Mouse (Mus musculus) heart, embryonic 14.5 days (tissue): ENCODE measurements around the gene Eral1. TPM values are rescaled to one million over a fixed set of nuclear protein-coding genes. Genes with fewer than 3 reads are reported as not detected.

Source experiments
- ATAC-seq: fragments of 200-750 bp; cut with Nextera tagmentation; 2 replicates; pipeline ENCODE4 v1.8.0; 2017; ENCODE audit warnings: low read depth, moderate TSS enrichment; ENCODE audit not compliant: insufficient number of reproducible peaks, insufficient read depth, low FRiP score
- H3K27ac ChIP-seq, 2 experiments: fragments of 200-500 bp in 1 of 2; fragments of 300-500 bp in 1 of 2; sonication (generic) in 1 of 2; replicated peaks in 1 of 2; 2 replicates each; pipeline ENCODE4 v1.5.1; 2012 to 2014; ENCODE audit warnings: low read depth in 2 of 2, low read length in 2 of 2, control low read depth in 1 of 2, mild to moderate bottlenecking in 1 of 2, mixed read lengths in 1 of 2; ENCODE audit not compliant: control insufficient read depth in 1 of 2, insufficient read depth in 1 of 2
- H3K27me3 ChIP-seq: fragments of 300-500 bp; sonication (generic); 2 replicates; pipeline ENCODE4 v1.6.1; 2014; ENCODE audit warnings: mild to moderate bottlenecking, low read length, control low read depth; ENCODE audit not compliant: control insufficient read depth, insufficient read depth
- H3K36me3 ChIP-seq: fragments of 300-500 bp; sonication (generic); 2 replicates; pipeline ENCODE4 v1.6.1; 2014; ENCODE audit warnings: mild to moderate bottlenecking, control low read depth, low read length, mixed read lengths; ENCODE audit not compliant: control insufficient read depth, insufficient read depth
- H3K4me1 ChIP-seq, 2 experiments: fragments of 200-500 bp in 1 of 2; fragments of 300-500 bp in 1 of 2; sonication (generic) in 1 of 2; 2 replicates each; pipeline ENCODE4 v1.6.1; 2012 to 2014; ENCODE audit warnings: low read length in 2 of 2, control low read depth in 1 of 2, mixed read lengths in 1 of 2; ENCODE audit not compliant: control insufficient read depth in 2 of 2, insufficient read depth in 2 of 2
- H3K4me2 ChIP-seq: fragments of 300-500 bp; sonication (generic); 2 replicates; pipeline ENCODE4 v1.6.1; 2014; ENCODE audit warnings: mild to moderate bottlenecking, low read length
- H3K4me3 ChIP-seq, 2 experiments: fragments of 200-500 bp in 1 of 2; fragments of 300-500 bp in 1 of 2; sonication (generic) in 1 of 2; 2 replicates each; pipeline ENCODE4 v1.5.1; 2012 to 2014; ENCODE audit warnings: low read length in 2 of 2, mild to moderate bottlenecking in 2 of 2, control low read depth in 1 of 2, low read depth in 1 of 2, moderate library complexity in 1 of 2; ENCODE audit not compliant: control insufficient read depth in 1 of 2, insufficient read depth in 1 of 2
- H3K9ac ChIP-seq: fragments of 300-500 bp; sonication (generic); 2 replicates; pipeline ENCODE4 v1.6.1; 2014; ENCODE audit warnings: mild to moderate bottlenecking, low read length
- H3K9me3 ChIP-seq: fragments of 300-500 bp; sonication (generic); 2 replicates; pipeline ENCODE4 v1.6.1; 2016; ENCODE audit warnings: low read length, control low read depth; ENCODE audit not compliant: control insufficient read depth
- WGBS: fragments of 180-500 bp; shearing (Covaris S2); extraction: QIAGEN DNeasy Blood & Tissue Kit; methylation state at CpG from one replicate; pipeline ENCODE4 v1.1.7; 2014; 5-methylcytosine and 5-hydroxymethylcytosine counted together
- microRNA counts: library from miRNA; unstranded; fragments of <30 nt; microRNA quantifications from one replicate; lab custom pipeline; 2016
- microRNA-seq: library from miRNA; unstranded; fragments of <30 nt; microRNA quantifications from one replicate; pipeline ENCODE4, GENCODE M21; 2016
- polyA plus RNA-seq: library from polyadenylated mRNA; unstranded; fragments of >200 nt; fragmentation: Nextera tagmentation; extraction: Ambion mirVana; gene quantifications from 2 replicates; pipeline ENCODE4 v1.2.1, GENCODE M21; 2014

The Eral1 gene
- polyA plus RNA-seq, 1 experiment from 2014 or later, result 23.9 TPM

GRCm38 (mm10) chr11:78029240-78029639 lies 50.9 kb downstream of the Eral1 start:
- H3K4me1 ChIP-seq, result peaks cover 11 to 14% of the 10 kb centered on the region in 2 experiments; a peak in 3 of 4 replicates
- no peaks in the 10 kb centered on the region for H3K27me3 ChIP-seq
- H3K27ac ChIP-seq, result no peak overlapping the region
- no peak overlapping the region for H3K9ac ChIP-seq
- WGBS, result 91% methylated on average over 8 of the region's 8 CpGs
- no peak overlapping the region for H3K4me2 ChIP-seq
- ATAC-seq, result no peak
- no peak overlapping the region for H3K4me3 ChIP-seq
- peaks cover 62% of the 10 kb centered on the region for H3K36me3 ChIP-seq
- H3K9me3 ChIP-seq, result no peaks in the 10 kb centered on the region

- H3K9me3 ChIP-seq, result no peaks in the 10 kb centered on the region
- H3K9ac ChIP-seq, result no peak overlapping the region
- H3K4me2 ChIP-seq, result no peak overlapping the region
- H3K27ac ChIP-seq, result no peak overlapping the region
- no peak overlapping the region for H3K4me3 ChIP-seq
- H3K4me1 ChIP-seq, result no peaks in the 10 kb centered on the region
- ATAC-seq, result no peak
- no peaks in the 10 kb centered on the region for H3K27me3 ChIP-seq
- peaks cover 96% of the 10 kb centered on the region for H3K36me3 ChIP-seq
- 84% methylated on average over 8 of the region's 8 CpGs for whole genome bisulfite sequencing
Measured at GRCm38 (mm10) chr11:78023607-78024006, 56.6 kb downstream of the Eral1 start.

MicroRNA genes within 50 kb of the gene (microRNA counts, 519-probe panel; counts per million panel counts)
- 6,928 counts per million, percentile 92 among the panel's probes with 10 or more counts for microRNA mmu-miR-144 (lab: Ali Mortazavi, UCI)
- 6,297 counts per million, percentile 89 among the panel's probes with 10 or more counts for microRNA mmu-miR-451 (lab: Ali Mortazavi, UCI)

Small RNAs within 50 kb of the gene (microRNA-seq; reads per million reads assigned to microRNA genes)
- gene Mir144 (114 reads per million, percentile 52 among the genes with 10 or more reads in this experiment), gene Mir451a (not detected), gene Mir451b (not detected)

Other genes with a start within 250 kb of the Eral1 start
- gene Pipox, start 186.3 kb downstream of the Eral1 start, polyA plus RNA-seq, result 3.8 and 3.9 TPM in 2 replicates
- 0.15 TPM in 1 of 2 replicates, not detected in the other for gene Sez6, start 149.6 kb downstream of the Eral1 start, polyA plus RNA-seq
- gene Phf12, start 97.6 kb downstream of the Eral1 start, polyA plus RNA-seq, result 10.8 and 11.6 TPM in 2 replicates
- 14.4 and 18.0 TPM in 2 replicates for gene Dhrs13, start 48.1 kb downstream of the Eral1 start, polyA plus RNA-seq
- gene Flot2, start 42.5 kb downstream of the Eral1 start, polyA plus RNA-seq, result 95.2 and 98.3 TPM in 2 replicates
- 17.0 and 19.4 TPM in 2 replicates for gene Fam222b, start 14.3 kb upstream of the Eral1 start, polyA plus RNA-seq
- 18.5 and 25.6 TPM in 2 replicates for gene Traf4, start 85.2 kb upstream of the Eral1 start, polyA plus RNA-seq
- 11.5 and 12.4 TPM in 2 replicates for gene Nek8, start 96.3 kb upstream of the Eral1 start, polyA plus RNA-seq
- 14.7 and 16.1 TPM in 2 replicates for gene Tlcd1, start 96.3 kb upstream of the Eral1 start, polyA plus RNA-seq
- 968 and 1,084 TPM in 2 replicates for gene Rpl23a, start 103.2 kb upstream of the Eral1 start, polyA plus RNA-seq
- gene Rab34, start 108.0 kb upstream of the Eral1 start, polyA plus RNA-seq, result 57.1 and 61.8 TPM in 2 replicates
- 2.4 and 2.9 TPM in 2 replicates for gene Proca1, start 113.0 kb upstream of the Eral1 start, polyA plus RNA-seq
- 65.2 and 75.8 TPM in 2 replicates for gene Sdf2, start 165.4 kb upstream of the Eral1 start, polyA plus RNA-seq
- 13.8 and 15.5 TPM in 2 replicates for gene Supt6, start 165.6 kb upstream of the Eral1 start, polyA plus RNA-seq
- gene 2610507B11Rik, start 181.4 kb upstream of the Eral1 start, polyA plus RNA-seq, result 71.3 and 72.5 TPM in 2 replicates
- gene BC030499, start 210.5 kb upstream of the Eral1 start, polyA plus RNA-seq, result 0.23 and 0.70 TPM in 2 replicates
- 23.6 and 25.0 TPM in 2 replicates for gene Spag5, start 221.1 kb upstream of the Eral1 start, polyA plus RNA-seq
- 28.2 and 30.3 TPM in 2 replicates for gene Aldoc, start 242.6 kb upstream of the Eral1 start, polyA plus RNA-seq
- 51.3 and 55.7 TPM in 2 replicates for gene Pigs, start 248.0 kb upstream of the Eral1 start, polyA plus RNA-seq